Mouse (Mus musculus) cerebellum, postnatal 4 days (tissue): ENCODE measurements around the gene Pde4b.

Source experiments
- DNase-seq, 2 experiments: peaks; one replicate each; pipeline ENCODE4 v3.0.0; 2022; ENCODE audit warnings: low spot score in 2 of 2, mixed read lengths in 1 of 2

The Pde4b gene

DNA sequence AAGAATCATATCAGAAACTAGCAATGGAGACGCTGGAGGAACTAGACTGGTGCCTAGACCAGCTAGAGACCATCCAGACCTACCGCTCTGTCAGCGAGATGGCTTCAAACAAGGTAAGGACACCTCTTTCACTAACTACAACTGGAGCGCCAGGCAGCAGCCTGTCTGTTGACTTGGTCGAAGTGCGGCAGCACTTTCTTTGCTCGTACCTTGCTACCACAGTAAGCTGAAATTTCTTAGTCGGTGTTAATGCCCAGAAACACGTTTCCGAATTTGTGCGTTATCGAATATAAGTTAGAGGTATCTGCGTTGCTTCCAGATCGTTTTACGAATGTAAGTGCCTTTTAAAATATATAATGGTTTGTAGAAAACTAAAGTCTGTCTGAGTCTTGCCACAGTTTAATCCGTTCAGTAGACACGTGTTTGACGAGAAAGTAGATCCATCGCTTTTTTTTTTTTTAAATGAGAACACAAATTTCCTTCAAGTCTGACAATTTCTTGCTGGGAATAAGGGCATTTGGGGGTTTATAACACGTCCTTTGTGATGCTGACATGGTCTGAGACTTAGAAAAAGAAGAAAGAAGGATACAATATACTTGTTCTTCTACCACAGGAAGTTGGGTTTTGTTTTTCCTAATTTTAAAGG, 483.5 kb downstream of the Pde4b start:
- no peak for DNase-seq

DNA sequence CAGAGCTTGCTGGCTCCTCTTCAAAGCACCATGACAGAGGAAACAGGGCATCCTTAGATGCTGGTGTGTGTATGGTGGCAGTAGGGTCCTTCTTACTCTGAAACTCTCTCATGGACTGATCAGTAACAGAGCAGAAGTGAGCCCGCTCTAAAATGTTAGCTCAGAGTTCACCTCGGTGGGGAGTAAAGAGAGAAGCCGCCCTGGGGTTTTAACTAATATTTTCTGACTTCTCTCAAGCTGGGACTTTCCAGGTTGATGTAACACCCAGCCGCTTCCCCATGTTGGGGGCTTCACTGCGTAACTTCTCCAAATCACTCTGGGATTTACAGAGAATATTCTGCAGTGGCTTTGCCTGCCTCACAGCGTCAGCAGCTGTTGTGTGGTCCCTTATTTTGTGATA, 484.7 kb downstream of the Pde4b start:
- no peak for DNase-seq

DNA sequence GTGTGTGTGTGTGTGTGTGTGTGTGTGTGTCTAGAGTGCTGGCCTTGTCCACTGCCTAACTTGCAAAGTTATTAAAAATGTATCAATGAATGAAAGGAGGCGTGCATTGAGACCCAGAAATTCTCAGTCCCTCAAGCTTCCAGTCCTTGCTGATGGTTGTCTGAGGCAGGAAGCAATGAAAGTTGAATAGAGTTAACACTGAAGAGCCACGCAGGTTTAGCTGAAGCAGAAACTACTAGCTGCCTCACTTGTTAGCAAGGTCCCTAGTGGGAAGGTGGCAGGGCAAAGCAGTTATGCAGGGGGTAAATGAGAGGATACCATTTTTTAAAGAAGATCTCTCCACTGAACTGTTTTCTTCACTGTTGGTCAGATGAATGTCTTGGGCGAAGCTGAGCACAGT, 485.2 kb downstream of the Pde4b start:
- DNase-seq: no peak

DNA sequence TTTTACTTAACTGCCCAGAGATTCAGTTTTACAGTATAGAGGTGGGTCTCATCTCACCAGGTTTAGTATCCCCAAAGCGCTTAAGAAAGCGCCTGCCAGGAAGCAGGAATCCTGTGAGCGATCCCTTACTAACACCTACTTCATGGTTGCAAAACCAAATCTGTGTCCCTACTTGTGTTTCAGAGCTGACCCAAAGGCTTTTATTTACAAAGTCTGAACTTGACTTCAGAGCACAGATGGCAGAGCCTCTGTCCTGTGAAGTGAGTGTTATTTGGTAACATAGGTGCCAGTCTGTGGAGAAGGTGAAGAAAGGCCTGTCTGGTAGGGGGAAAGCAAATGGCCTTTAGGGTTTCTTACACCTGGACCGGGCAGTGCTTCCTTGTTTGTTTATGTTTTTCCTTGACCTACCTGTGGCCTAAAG, 486.0 kb downstream of the Pde4b start:
- no peak for DNase-seq

DNA sequence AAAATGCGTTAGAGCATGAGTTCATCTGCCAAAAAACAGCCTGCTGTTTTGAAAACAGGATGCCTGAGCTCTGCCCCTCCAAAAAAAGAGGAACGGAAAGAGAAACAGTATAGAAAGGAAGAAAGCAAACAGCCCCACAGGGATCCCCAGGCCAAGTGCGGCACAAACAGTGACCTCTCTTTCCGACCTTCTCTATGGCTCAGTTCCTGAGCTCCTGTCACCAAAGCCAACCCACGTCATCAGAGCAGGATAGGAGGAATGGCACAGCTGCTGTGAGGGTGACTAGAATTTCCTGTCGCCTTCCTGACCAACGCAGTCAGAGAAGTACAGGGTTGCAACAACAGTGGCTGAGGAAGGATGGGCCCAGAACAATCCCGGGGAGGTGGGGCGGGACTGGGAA, 486.9 kb downstream of the Pde4b start:
- no peak for DNase-seq

DNA sequence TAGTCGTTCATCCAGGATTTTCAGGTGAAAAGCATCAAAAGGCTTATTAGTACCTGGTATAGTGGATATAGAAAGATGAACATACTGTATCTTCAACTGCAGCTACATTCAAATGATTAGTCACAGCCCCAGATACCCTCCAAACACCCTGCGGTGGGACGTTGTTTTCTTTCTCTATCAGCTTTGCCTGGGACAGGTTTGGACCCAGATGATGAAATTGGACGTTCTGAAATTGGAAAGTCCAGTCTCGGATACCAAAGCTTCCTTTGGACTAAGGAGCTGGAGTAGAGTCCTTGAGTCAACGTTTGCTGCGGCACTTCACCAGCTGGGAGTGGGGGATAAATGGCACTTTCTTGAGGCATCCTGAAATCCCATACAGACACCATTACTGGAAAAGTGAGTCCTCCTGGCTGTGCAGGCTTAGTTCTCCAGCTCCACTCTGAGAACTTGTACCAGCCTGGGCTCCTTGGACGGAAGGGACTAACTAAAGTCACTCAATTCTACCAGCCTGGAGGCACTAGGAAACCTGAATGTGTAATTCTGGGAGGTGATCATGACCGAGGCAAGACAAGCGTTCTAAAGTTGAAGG, 487.4 kb downstream of the Pde4b start:
- DNase-seq: no peak

DNA sequence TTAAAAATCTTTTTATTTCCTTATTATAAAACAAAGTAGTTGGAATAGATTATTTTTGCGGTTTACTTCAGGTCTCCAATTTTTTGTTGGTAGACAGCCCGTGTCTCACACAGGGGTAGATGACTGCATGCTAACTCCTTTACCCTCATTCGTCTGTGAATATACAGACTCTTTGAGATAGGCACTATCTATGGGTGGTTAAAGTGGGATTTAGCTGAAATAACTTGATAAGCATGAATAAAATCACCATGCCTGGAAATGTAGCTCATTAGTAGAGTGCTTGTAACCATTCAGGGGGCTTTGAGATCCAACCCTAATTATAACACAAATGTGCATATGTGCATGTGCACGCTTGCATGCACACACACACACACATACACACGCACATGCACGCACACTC, 488.8 kb downstream of the Pde4b start:
- no peak for DNase-seq

DNA sequence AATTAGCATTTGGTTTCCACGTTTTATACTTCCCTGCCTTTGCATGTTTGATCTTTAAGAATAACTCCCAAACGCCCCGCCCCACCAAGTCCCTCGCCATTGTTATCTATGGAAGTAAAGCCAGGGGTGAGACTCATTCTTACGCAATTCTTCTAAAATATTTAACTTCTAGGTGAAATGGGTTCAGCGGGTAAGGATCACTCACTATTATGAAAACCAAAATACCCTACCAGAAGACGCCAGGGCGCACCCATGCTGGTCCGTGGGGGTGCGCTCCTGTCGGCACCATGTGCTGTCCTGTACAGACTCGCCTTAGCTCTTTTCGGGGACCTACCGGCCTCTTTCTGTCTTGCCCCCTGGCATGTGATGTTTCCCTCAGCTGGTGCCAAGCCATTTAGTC, 490.3 kb downstream of the Pde4b start:
- no peak for DNase-seq

DNA sequence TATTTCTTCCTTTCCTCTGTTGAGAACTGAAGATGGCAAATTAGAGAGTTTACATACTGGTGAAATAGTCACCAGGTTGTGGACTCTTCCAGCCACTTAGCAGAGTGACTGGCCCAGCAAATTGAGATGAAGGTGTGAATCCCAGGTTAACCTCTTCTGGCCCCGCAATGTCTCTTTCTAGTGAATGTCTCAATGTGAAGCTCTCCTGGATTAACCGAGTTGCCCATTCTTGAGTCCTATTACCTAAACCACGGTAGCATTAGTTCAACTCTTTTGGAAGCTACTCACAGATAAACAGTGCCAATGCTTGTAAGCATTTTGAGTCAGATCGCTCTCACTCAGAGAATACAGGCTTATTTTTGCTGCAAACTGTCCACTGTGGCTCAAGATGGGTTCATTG, 491.7 kb downstream of the Pde4b start:
- DNase-seq: no peak

DNA sequence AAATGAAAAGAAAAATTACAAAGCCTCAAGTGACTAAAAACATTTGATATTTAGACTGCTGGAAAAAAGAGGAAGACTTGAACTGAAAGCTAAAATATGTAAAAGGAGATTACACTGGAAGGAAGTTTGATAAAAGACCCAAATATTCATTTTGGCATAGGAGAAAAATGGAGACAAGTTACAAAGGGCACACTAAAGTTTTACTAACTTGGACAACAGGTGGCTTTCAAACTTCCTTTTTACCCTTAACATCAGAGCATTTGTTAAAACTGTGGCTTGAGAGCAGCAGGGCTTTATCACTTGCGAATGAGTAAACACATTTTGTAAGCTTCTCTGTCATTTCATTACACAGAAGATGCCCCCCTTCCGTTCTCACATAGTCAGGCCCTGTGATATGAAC, 492.4 kb downstream of the Pde4b start:
- no peak for DNase-seq

DNA sequence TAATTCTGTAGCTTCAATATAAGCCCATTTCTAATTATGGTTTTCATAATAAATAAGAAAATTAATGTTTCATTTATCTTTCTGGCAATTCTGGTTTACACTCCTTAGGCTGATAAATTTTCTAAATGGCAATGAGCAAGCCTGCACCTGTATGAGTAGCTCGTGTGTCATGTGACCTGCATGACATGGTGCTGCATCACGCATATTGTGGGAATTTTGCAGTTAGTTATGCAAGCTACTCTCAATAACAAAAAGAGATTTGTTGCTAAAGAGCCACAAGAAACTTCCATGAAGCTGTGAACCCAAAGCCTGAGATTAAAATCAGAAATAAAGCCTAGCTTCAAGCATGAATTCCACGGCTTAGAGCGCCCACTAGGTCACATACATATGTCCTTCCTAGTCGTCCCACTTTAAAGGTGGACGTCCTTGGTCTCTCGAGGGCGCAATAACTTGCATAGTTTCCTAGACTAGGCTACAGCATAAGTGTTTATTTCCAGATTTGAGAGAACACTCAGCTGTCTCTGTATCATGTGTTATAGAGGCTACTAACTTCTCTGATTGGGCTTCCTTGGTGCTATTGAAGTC, 494.9 kb downstream of the Pde4b start:
- no peak for DNase-seq

DNA sequence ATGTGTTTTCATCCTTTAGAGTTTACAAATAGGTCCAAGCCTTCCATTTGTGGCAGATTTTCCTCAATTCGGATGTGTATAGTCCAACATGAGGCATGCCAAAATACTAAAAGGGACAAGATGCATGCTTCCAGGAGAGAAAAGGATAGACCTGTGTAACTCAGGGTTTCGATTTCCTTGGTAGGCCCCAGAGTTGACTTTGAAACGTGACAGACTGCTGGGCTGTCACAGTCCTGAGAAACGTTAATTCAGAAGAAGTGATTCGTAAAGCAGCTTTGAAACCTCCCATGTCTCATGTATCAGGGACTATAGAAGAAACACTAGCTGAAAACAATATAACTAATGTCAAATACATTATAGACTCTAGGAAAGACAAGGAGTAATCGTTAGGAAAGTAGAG, 495.6 kb downstream of the Pde4b start:
- no peak for DNase-seq

DNA sequence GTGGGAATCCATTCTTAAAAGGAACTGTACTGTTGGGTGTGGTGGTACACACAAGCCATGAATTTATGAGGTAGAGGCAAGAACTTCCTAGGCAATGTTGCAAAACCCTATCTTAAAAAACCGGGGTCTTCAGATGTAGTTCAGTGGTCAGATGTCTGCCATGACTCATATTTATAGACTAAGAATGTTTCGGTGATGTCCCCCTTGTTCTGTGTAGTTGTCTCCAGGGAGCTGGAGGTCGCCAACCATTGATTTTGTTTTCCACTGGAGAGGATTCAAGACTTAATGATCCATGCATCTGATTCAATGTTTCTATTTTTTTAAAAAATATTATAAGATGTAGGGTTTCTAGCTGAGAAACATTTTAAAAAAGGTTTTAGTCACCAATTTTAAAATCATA, 496.1 kb downstream of the Pde4b start:
- no peak for DNase-seq

DNA sequence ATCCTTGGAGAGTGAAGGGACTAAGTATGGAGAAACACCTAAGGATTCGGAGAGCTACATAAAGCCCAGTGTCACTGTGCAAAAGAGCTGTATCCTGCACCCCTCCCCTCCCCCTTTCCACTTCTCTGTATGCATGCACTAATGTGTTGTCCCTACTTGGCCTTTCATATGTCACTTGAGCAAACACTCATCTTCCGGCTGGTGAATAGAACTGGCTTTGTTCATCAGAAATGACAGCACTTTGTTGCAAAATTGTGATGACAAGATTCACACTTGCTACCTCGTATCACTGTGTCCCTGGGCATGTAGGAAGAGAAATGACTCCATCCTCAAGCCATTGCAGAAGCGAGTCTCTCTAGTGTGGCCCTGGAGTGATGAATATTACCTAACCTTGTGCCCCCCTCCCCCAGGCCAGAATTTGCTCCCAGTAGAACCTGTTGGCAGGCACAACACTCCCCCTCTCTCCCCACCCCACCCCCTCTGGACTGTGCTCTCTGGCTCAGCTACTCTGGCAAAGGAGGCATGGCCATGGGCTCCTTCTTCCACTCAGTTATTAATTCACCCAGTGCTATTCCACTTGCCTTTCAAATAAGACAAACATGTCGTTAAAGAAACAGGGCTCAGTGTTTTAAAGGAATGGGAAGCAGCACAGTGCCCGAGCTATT, 497.4 kb downstream of the Pde4b start:
- DNase-seq: no peak

DNA sequence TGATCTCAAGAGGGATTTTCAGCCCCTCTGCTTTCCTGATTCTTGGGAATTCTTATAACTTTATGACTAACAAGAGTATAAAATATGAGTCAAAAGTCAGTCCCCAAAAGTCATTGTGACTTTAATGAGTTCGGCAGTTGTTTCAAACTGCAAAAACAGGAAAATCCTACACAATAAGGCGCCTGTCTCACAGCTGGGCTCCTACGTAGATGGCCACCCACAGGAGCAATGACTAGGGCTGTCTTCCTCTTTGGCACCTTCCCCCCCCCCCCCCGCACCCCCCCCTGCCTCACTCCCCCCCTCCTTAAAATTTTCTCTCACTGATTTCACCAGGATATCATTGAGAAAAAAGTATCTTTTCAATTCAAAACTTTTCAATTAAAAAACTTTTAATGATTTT, 498.2 kb downstream of the Pde4b start:
- no peak for DNase-seq

DNA sequence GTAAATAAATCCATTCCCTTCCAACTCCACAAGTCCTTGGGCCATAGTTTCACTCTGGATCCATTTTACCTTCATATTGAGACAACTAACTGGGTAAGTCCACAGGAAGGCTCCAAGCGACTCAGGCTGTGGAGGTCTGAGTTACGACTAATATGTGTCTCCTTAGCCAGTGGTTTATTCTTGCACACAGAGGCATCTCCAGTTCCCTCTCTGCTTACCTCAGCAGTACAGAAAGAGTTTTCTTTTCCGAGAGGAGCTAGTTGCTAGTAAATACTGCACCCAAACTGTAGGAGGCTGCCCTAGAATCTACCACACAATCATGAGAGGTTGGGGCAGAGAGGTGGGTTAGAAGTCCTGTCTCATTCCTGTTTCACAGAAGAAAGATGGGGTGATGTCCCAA, 499.4 kb downstream of the Pde4b start:
- no peak for DNase-seq

DNA sequence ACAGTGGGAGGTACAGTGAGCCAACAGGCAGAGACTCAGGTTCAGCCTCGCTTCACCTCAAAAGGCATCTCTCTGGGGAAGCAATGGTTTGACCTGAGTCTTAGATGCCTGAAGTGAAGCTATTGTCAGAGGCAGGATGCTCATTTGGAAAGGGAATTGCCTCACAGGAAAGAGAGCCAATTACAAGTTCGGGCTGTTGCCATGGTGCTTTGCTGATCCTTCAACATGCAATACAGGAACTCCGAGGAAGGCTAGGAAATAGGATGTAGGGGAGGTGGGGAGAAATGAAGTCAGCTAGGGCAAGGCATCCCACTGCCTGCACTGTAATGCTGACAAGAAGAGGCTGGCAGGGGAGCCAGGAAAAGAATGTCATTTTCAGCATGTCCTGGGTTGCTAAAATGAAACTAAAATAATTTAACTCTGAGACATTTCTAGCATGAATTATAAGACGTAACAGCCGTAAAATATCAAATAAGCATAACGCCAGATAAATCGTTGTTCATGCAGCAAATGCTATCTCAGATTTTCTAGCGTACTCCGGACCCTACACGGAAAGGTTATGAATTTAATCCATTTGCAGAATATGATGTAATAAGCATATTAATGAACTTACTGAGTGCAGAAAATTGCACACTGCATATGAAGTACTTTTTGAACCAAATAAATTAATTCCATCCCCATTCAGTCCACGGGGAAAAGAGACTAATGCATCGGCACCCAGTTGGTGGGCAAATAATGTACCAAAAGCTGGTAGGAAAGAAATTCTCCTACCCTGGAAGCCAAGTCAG, 501.5 kb downstream of the Pde4b start:
- no peak for DNase-seq

DNA sequence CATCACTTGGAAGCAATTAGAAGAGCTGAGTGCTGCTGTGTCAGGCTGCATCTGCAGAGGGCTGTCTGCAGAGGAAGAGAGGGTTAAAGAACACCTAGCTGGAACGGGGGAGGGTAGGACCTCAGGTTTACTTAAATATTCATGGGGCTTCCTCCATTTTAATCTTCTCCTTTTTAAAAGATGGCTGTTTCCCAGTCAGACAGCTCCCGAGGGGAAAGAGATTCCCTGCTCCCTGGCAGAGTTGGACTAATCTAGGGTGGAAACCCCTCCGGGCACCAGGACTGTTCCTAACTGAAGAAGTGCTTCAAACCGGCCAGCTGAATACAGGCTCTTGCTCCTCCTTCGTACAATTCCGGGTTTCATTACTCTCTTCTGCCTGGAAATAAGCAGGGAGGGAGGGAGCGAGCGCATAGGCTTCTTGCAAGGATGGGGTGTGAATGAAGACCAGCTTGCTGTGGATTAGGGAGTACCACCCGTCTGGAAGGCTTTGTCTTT, 502.2 kb downstream of the Pde4b start:
- DNase-seq: peak in 1 of 2 experiments; percentile 29

DNA sequence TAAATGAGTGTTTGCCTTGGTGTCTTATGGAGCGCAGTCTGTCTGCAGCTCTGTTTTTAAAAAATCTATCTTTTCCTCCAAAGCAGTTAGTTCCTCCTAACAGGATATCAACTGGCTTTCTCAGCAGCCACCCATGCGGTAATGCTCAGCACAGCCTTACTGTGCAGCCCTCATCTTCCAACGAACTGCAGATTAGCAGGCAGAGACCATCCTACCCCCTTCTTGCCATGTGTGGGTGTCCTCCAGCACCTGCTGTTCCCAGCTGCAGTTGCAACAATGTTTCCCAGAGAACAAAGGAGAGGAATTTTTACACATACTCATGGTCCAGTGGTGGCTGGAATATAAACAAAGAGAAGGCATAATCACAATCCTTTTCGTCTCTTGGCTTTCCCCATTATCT, 504.5 kb downstream of the Pde4b start:
- DNase-seq: no peak

DNA sequence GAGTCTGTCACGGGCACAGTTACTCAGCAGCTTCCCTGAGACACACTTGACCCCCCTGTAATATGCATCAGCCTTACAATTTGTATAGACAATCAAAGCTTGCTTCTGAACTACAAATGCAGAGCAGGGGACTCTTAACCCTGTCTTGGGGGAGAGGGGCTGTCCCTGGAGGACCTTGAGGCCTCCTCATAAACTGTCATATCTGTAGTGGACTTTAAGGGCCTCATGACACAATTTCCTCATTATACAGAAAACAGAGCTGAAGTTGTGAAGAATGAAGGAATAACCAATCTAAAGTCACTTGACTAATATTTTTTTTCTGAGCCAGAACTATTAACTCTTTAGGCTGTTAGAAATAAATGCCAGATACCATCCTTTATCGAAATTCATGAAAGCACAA, 505.2 kb downstream of the Pde4b start:
- no peak for DNase-seq

DNA sequence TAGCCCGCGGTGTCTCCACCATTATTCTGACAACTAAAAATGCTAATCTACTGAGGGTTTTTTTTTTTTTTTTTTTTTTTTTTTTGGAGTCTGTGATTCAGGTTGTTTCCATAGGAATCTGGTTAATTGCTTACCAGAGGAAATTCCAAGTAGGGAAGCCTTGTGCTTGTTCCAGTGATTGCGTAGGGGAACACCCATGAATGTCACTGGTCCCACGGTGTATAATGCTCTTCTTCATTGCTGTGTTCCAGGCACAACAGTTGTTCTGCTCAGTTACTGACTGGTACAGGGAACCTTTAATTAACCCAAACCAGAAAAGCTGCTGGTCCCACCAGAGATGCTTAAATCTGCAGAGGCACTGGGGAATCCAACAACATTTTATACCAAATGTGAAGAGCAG, 506.3 kb downstream of the Pde4b start:
- DNase-seq: no peak

DNA sequence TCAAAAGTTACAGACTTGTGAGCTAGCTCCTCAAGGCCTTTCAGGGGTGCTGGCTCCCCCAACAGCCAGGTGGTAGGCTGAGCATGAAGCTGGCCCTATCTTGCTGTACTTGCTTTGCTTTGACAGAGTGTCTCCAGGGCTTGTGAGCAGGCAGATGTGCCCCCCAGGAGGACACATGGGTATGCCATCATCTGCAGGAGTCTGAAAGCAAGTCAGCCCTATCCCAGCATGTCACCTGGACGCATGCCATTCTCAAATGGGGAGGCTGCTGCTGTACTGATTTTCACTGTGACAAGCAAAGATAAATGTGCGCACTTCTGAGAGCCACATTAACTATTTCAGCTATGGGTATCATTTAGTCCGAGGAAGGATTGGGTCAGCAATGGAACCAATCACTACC, 507.2 kb downstream of the Pde4b start:
- DNase-seq: no peak
